Mouse (Mus musculus): ENCODE results near the gene Acbd7. TPM values are rescaled to one million over a fixed set of nuclear protein-coding genes. Genes with fewer than 3 reads are reported as not detected.

Acbd7 gene
- polyA plus RNA-seq, 1 experiment from 2014 or later: 0.43 TPM

DNA sequence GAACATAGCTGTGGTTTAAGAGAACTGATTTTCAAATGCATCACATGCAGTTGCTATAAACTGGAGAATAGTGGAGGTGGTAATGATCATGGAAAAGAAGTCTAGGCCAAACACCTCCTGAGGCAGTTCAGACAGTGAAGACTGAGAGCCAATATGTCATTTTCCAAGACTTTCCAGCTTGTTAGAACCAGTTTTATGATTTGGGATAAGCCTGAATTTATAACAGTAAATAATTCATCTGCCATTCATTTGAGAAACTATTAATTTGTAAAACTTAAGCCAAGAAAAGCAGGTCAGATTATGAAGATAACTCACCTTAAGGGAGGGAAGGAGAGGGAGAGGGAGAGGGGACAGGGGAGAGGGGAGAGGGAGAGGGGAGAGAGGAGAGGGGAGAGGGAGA lies 17.2 kb downstream of the Acbd7 start:
- Histone ChIP-seq H3K4me1 (ENCODE audit: control insufficient read depth, insufficient read depth, low read length) (no peaks in the 10 kb centered on the region), H3K36me3 (replicated peaks; ENCODE audit: control insufficient read depth, insufficient read depth, low read depth, low read length) (no peaks in the 10 kb centered on the region), H3K27ac (replicated peaks; ENCODE audit: low read depth, low read length) (no peak overlapping the region), H3K4me2 (ENCODE audit: low read depth, low read length) (no peak overlapping the region), H3K9ac (replicated peaks; ENCODE audit: low read length) (no peak overlapping the region), H3K27me3 (ENCODE audit: control insufficient read depth, insufficient read depth, low read length) (no peaks in the 10 kb centered on the region), H3K4me3 (ENCODE audit: low read depth, low read length) (no peak overlapping the region), H3K9me3 (replicated peaks; ENCODE audit: control insufficient read depth, low read length) (no peaks in the 10 kb centered on the region)
- no peak for DNase-seq (ENCODE audit: low spot score)
- ATAC-seq (replicated peaks; ENCODE audit: insufficient number of reproducible peaks, low FRiP score, low TSS enrichment, low read depth): no peak

DNA sequence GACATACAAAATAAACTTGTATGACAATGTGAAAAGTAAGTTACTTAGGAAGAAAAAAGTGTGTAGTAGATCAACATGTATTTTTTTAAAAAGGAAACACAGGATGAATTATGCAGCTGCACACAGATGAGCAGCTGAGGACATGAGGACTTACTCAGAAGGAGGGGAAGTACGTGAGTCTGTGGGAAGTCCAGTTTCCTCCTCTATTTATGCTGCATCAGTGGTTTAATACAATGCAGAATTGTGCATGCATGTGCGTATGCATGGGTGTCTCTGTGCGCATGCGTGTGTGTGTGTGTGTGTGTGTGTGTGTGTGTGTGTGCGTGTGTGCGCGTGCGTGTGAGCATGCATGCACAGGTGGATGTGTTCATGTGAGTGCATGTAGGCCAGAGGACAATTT lies 19.8 kb downstream of the Acbd7 start:
- Histone ChIP-seq H3K36me3 (replicated peaks; ENCODE audit: control insufficient read depth, insufficient read depth, low read depth, low read length) (no peaks in the 10 kb centered on the region), H3K27ac (replicated peaks; ENCODE audit: low read depth, low read length) (no peak overlapping the region), H3K27me3 (ENCODE audit: control insufficient read depth, insufficient read depth, low read length) (no peaks in the 10 kb centered on the region), H3K4me3 (ENCODE audit: low read depth, low read length) (no peak overlapping the region), H3K4me1 (ENCODE audit: control insufficient read depth, insufficient read depth, low read length) (no peaks in the 10 kb centered on the region), H3K4me2 (ENCODE audit: low read depth, low read length) (no peak overlapping the region), H3K9ac (replicated peaks; ENCODE audit: low read length) (no peak overlapping the region), H3K9me3 (replicated peaks; ENCODE audit: control insufficient read depth, low read length) (no peaks in the 10 kb centered on the region)
- 83% methylated on average over 8 of the region's 8 CpGs for WGBS
- ATAC-seq (replicated peaks; ENCODE audit: insufficient number of reproducible peaks, low FRiP score, low TSS enrichment, low read depth) (no peak), DNase-seq (ENCODE audit: low spot score) (no peak)

DNA sequence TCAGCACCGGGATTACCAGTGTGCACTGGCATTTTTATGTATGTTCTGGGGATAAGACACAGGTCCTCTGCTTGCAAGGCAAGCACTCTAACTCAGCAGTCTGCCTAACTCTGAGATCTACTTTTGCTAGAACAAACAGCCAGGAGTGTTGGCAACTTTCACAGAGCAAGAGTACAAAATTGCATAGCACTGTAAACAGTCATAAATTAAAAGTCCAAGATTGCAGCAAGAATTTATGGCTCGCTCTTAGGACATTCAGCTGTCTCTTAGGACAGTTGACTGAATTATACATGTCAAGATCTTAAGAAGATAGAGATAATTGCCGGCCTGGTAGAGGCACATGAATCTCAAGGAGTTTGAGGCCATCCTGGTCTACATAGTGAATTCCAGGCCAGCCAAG lies 20.3 kb downstream of the Acbd7 start:
- no peak overlapping the region for H3K27ac ChIP-seq (replicated peaks; ENCODE audit: low read depth, low read length)
- no peaks in the 10 kb centered on the region for H3K4me1 ChIP-seq (ENCODE audit: control insufficient read depth, insufficient read depth, low read length)
- 82% methylated on average over 3 of the region's 3 CpGs for WGBS
- ATAC-seq (replicated peaks; ENCODE audit: insufficient number of reproducible peaks, low FRiP score, low TSS enrichment, low read depth) (no peak), DNase-seq (ENCODE audit: low spot score) (no peak)
- H3K27me3 ChIP-seq (ENCODE audit: control insufficient read depth, insufficient read depth, low read length): no peaks in the 10 kb centered on the region
- H3K4me3 ChIP-seq (ENCODE audit: low read depth, low read length): no peak overlapping the region
- H3K4me2 ChIP-seq (ENCODE audit: low read depth, low read length): no peak overlapping the region
- H3K36me3 ChIP-seq (replicated peaks; ENCODE audit: control insufficient read depth, insufficient read depth, low read depth, low read length): no peaks in the 10 kb centered on the region
- no peak overlapping the region for H3K9ac ChIP-seq (replicated peaks; ENCODE audit: low read length)
- no peaks in the 10 kb centered on the region for H3K9me3 ChIP-seq (replicated peaks; ENCODE audit: control insufficient read depth, low read length)

DNA sequence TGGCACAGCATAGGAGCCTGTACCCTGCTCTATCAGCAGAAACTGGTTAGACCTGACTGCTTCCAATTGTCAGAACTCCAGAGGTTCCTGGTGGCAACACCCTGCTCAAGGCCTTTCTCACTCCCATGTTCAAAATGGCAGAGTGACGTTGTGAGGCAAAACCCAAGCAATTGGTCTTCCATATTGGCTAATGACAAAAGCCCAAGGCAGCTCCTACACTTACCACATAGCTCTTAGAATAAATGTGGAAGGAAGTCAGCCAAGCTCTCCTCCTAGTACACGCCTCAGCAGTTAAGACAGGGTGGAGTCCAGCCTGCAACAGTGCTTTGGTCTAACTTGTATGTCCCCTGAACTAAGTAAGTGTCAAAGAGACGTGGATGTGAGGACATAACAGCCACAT lies 21.9 kb downstream of the Acbd7 start:
- H3K27ac ChIP-seq (replicated peaks; ENCODE audit: low read depth, low read length): no peak overlapping the region
- WGBS: 75% methylated on average over 3 of the region's 3 CpGs
- ATAC-seq (replicated peaks; ENCODE audit: insufficient number of reproducible peaks, low FRiP score, low TSS enrichment, low read depth): no peak

DNA sequence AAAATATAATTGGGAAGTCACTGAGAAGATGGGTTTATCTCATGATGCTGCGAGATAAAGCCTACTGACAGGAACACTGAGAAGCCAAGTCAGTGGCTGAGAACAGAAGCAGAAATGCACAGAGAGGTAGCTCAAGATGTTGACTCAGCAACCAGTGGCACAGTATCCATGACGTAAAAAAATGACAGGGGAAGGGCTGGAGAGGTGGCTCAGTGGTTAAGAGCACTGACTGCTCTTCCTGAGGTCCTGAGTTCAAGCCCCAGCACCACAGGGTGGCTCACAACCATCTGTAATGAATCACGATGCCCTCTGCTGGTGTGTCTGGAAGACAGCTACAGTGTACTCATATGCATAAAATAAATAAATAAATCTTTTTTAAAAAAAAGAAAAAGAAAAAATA lies 25.1 kb downstream of the Acbd7 start:
- Histone ChIP-seq H3K27ac (replicated peaks; ENCODE audit: low read depth, low read length) (no peak overlapping the region), H3K9ac (replicated peaks; ENCODE audit: low read length) (no peak overlapping the region), H3K27me3 (ENCODE audit: control insufficient read depth, insufficient read depth, low read length) (no peaks in the 10 kb centered on the region), H3K4me3 (ENCODE audit: low read depth, low read length) (no peak overlapping the region), H3K4me2 (ENCODE audit: low read depth, low read length) (no peak overlapping the region), H3K4me1 (ENCODE audit: control insufficient read depth, insufficient read depth, low read length) (no peaks in the 10 kb centered on the region), H3K36me3 (replicated peaks; ENCODE audit: control insufficient read depth, insufficient read depth, low read depth, low read length) (no peaks in the 10 kb centered on the region), H3K9me3 (replicated peaks; ENCODE audit: control insufficient read depth, low read length) (no peaks in the 10 kb centered on the region)
- DNase-seq (ENCODE audit: low spot score) (no peak), ATAC-seq (replicated peaks; ENCODE audit: insufficient number of reproducible peaks, low FRiP score, low TSS enrichment, low read depth) (no peak)
- WGBS: 81% methylated on average over 3 of the region's 3 CpGs

More for the DNA sequence above, 21.9 kb downstream of the Acbd7 start:
- Histone ChIP-seq H3K4me3 (ENCODE audit: low read depth, low read length) (no peak overlapping the region), H3K27me3 (ENCODE audit: control insufficient read depth, insufficient read depth, low read length) (no peaks in the 10 kb centered on the region), H3K4me1 (ENCODE audit: control insufficient read depth, insufficient read depth, low read length) (no peaks in the 10 kb centered on the region), H3K36me3 (replicated peaks; ENCODE audit: control insufficient read depth, insufficient read depth, low read depth, low read length) (no peaks in the 10 kb centered on the region), H3K9me3 (replicated peaks; ENCODE audit: control insufficient read depth, low read length) (no peaks in the 10 kb centered on the region), H3K4me2 (ENCODE audit: low read depth, low read length) (no peak overlapping the region), H3K9ac (replicated peaks; ENCODE audit: low read length) (no peak overlapping the region)
- DNase-seq (ENCODE audit: low spot score): no peak

DNA sequence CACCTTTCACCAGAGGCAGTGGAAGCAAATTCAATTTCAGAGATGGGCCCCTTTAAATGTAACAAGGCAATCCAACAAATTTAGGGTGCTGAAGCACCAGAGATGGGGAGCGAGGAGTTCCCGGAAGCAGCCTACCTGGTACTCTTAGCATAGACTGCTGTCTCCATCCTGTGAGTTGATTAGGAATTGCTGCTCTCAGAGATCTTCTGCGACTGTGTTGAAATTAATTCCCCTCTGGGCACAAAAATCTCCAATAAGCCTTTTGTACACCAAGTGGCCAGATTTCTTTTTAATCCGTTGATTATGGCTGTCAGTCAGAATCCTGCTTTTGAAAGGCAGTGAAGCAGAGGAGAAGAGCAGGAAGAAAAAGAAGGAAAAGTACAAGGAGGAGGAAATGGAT lies 29.2 kb downstream of the Acbd7 start:
- 59% methylated on average over 4 of the region's 4 CpGs for WGBS
- H3K27me3 ChIP-seq (ENCODE audit: control insufficient read depth, insufficient read depth, low read length): no peaks in the 10 kb centered on the region
- no peaks in the 10 kb centered on the region for H3K36me3 ChIP-seq (replicated peaks; ENCODE audit: control insufficient read depth, insufficient read depth, low read depth, low read length)
- DNase-seq (ENCODE audit: low spot score): no peak
- no peaks in the 10 kb centered on the region for H3K9me3 ChIP-seq (replicated peaks; ENCODE audit: control insufficient read depth, low read length)
- ATAC-seq (replicated peaks; ENCODE audit: insufficient number of reproducible peaks, low FRiP score, low TSS enrichment, low read depth): no peak
- H3K4me2 ChIP-seq (ENCODE audit: low read depth, low read length): no peak overlapping the region
- no peak overlapping the region for H3K27ac ChIP-seq (replicated peaks; ENCODE audit: low read depth, low read length)
- H3K4me3 ChIP-seq (ENCODE audit: low read depth, low read length): no peak overlapping the region
- no peaks in the 10 kb centered on the region for H3K4me1 ChIP-seq (ENCODE audit: control insufficient read depth, insufficient read depth, low read length)
- no peak overlapping the region for H3K9ac ChIP-seq (replicated peaks; ENCODE audit: low read length)

DNA sequence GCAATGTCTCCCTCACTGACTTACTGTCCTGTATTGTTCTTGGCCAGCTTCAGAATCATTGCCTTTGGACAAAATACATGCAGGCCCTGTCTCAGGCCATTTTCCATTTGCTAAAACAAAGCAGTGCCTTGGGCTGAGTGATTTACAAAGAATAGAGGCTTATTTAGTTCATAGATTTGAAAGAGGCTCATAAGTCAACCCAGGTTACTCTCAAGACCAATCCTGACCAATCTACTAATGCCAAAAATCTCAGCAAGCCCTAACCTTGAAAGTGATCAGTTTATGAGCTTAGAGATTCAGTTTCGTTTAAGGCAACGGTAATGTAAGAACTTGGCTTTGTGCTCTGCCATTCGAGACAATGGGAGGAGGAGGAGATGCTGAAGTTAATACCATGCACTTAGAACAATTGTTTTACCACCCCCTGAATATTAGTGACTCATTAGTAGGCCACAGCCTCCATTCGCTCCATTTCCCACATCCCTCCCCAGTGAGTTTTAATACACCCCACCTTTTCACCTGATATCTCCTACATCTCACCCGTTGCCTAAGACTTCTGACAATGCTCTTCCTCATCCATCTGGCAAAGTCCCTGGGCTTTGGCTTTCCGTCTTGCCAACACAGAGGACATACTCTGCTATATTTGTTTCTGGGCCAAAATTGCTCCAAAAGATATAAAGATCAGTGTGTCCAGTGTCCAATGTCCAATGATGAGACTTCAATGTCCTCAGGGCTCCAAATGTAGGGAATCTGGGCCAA lies 51.3 kb downstream of the Acbd7 start:
- DNase-seq (ENCODE audit: low spot score) (no peak), ATAC-seq (replicated peaks; ENCODE audit: insufficient number of reproducible peaks, low FRiP score, low TSS enrichment, low read depth) (no peak)
- Histone ChIP-seq H3K27me3 (ENCODE audit: control insufficient read depth, insufficient read depth, low read length) (no peaks in the 10 kb centered on the region), H3K36me3 (replicated peaks; ENCODE audit: control insufficient read depth, insufficient read depth, low read depth, low read length) (no peaks in the 10 kb centered on the region), H3K27ac (replicated peaks; ENCODE audit: low read depth, low read length) (no peak overlapping the region), H3K9me3 (replicated peaks; ENCODE audit: control insufficient read depth, low read length) (no peaks in the 10 kb centered on the region), H3K4me1 (ENCODE audit: control insufficient read depth, insufficient read depth, low read length) (no peaks in the 10 kb centered on the region), H3K4me3 (ENCODE audit: low read depth, low read length) (no peak overlapping the region), H3K4me2 (ENCODE audit: low read depth, low read length) (no peak overlapping the region), H3K9ac (replicated peaks; ENCODE audit: low read length) (no peak overlapping the region)
- WGBS: 73% methylated on average over 6 of the region's 6 CpGs

All from embryonic facial prominence, embryonic 11.5 days (tissue).